Mouse (Mus musculus) heart, postnatal 0 days (tissue): ENCODE data around the gene Scn8a. TPM values are rescaled to one million over a fixed set of nuclear protein-coding genes. Genes with fewer than 3 reads are reported as not detected.

ENCODE experiments used
- ATAC-seq: fragments of 200-750 bp; cut with Nextera tagmentation; 2 replicates; pipeline ENCODE4 v1.8.0; 2017; ENCODE audit warnings: low read depth, moderate number of reproducible peaks, moderate library complexity; ENCODE audit not compliant: insufficient read depth
- DNase-seq: peaks from one replicate; pipeline ENCODE4 v3.0.0-alpha.2; 2016; ENCODE audit warnings: low spot score
- H3K27ac ChIP-seq: fragments of 300-500 bp; sonication (generic); 2 replicates; pipeline ENCODE4 v1.5.1; 2014; ENCODE audit warnings: low read depth, mild to moderate bottlenecking
- H3K27me3 ChIP-seq: fragments of 300-500 bp; sonication (generic); 2 replicates; pipeline ENCODE4 v1.6.1; 2014; ENCODE audit warnings: low read length, mixed read lengths; ENCODE audit not compliant: control insufficient read depth, insufficient read depth
- H3K36me3 ChIP-seq: fragments of 300-500 bp; sonication (generic); replicated peaks from 2 replicates; pipeline ENCODE4 v1.6.1; 2014; ENCODE audit warnings: low read length, mixed read lengths; ENCODE audit not compliant: control insufficient read depth, insufficient read depth
- H3K4me1 ChIP-seq: fragments of 300-500 bp; sonication (generic); 2 replicates; pipeline ENCODE4 v1.6.1; 2014; ENCODE audit warnings: antibody characterized with exemption; ENCODE audit not compliant: control insufficient read depth, insufficient read depth
- H3K4me2 ChIP-seq: fragments of 300-500 bp; sonication (generic); 2 replicates; pipeline ENCODE4 v1.6.1; 2014; ENCODE audit warnings: low read depth, mild to moderate bottlenecking, low read length, moderate library complexity
- H3K4me3 ChIP-seq: fragments of 300-500 bp; sonication (generic); 2 replicates; pipeline ENCODE4 v1.5.1; 2014; ENCODE audit warnings: low read depth, low read length
- H3K9ac ChIP-seq: fragments of 300-500 bp; sonication (generic); replicated peaks from 2 replicates; pipeline ENCODE4 v1.6.1; 2014; ENCODE audit warnings: low read depth, low read length, mixed read lengths
- H3K9me3 ChIP-seq: fragments of 300-500 bp; sonication (generic); replicated peaks from 2 replicates; pipeline ENCODE4 v1.6.1; 2016; ENCODE audit warnings: low read length; ENCODE audit not compliant: control insufficient read depth
- CTCF ChIP-seq: IDR thresholded peaks from 2 replicates; pipeline ENCODE4 v1.5.1; 2016; ENCODE audit warnings: antibody characterized with exemption, control low read depth, low read depth
- EP300 ChIP-seq: IDR thresholded peaks from 2 replicates; pipeline ENCODE4 v1.6.1; 2016; ENCODE audit warnings: antibody characterized with exemption, low read depth
- WGBS: fragments of 180-500 bp; shearing (Covaris S2); extraction: QIAGEN DNeasy Blood & Tissue Kit; methylation state at CpG from one replicate; pipeline ENCODE4 v1.1.7; 2014; 5-methylcytosine and 5-hydroxymethylcytosine counted together
- polyA plus RNA-seq: library from polyadenylated mRNA; unstranded; fragments of >200 nt; fragmentation: Nextera tagmentation; extraction: Ambion mirVana; gene quantifications from 2 replicates; pipeline ENCODE4 v1.2.1, GENCODE M21; 2015
- total RNA-seq: library from RNA; depleted of rRNA; stranded (reverse); fragments of >200 nt; gene quantifications from 2 replicates; pipeline ENCODE4 v1.2.3, GENCODE M21; 2014; ENCODE audit warnings: low replicate concordance

The Scn8a gene
- total and polyA plus RNA-seq, 2 experiments from 2014 or later: 0.16 TPM; not detected in 1

GRCm38 (mm10) chr15:100974679-100975078 lies 105.0 kb downstream of the Scn8a start:
- DNase-seq (no peak), ATAC-seq (no peak)
- no peak overlapping the region for H3K4me2 ChIP-seq
- H3K9me3 ChIP-seq: no peaks in the 10 kb centered on the region
- no peaks in the 10 kb centered on the region; the same call in 1 of the 2 replicates for H3K27me3 ChIP-seq
- no peaks in the 10 kb centered on the region for H3K4me1 ChIP-seq
- H3K36me3 ChIP-seq: no peaks in the 10 kb centered on the region
- no peak overlapping the region for H3K27ac ChIP-seq
- no peak overlapping the region for H3K4me3 ChIP-seq
- H3K9ac ChIP-seq: no peak overlapping the region
- TF ChIP-seq CTCF (peak; percentile 49), EP300 (no peak)
- 80% methylated on average over 1 of the region's 1 CpGs for WGBS

GRCm38 (mm10) chr15:100983427-100984153 lies 113.9 kb downstream of the Scn8a start:
- no peak overlapping the region for H3K27ac ChIP-seq
- peak; percentile 44; the same call in 1 of the 2 replicates for ATAC-seq
- under 1% methylated on average over 43 of the region's 46 CpGs for WGBS

GRCm38 (mm10) chr15:100984154-100984893 lies 114.7 kb downstream of the Scn8a start:
- no peak for ATAC-seq
- H3K9me3 ChIP-seq: no peaks in the 10 kb centered on the region
- WGBS: 21% methylated on average over 12 of the region's 12 CpGs
- H3K27me3 ChIP-seq: peaks cover 39% of the 10 kb centered on the region
- TF ChIP-seq CTCF: no peak
- TF ChIP-seq EP300: no peak
- no peaks in the 10 kb centered on the region for H3K36me3 ChIP-seq
- H3K27ac ChIP-seq: no peak overlapping the region
- no peaks in the 10 kb centered on the region for H3K4me1 ChIP-seq
- no peak for DNase-seq
- H3K9ac ChIP-seq: no peak overlapping the region
- H3K4me3 ChIP-seq: peak overlapping the region; percentile 43
- peak overlapping the region; percentile 67 for H3K4me2 ChIP-seq

More at GRCm38 (mm10) chr15:100983427-100984153, 113.9 kb downstream of the Scn8a start:
- Histone ChIP-seq H3K9me3 (no peaks in the 10 kb centered on the region), H3K36me3 (no peaks in the 10 kb centered on the region), H3K4me1 (no peaks in the 10 kb centered on the region), H3K9ac (0 out of 2 replicates have a peak overlapping the region, but pooled peaks have one; percentile 9), H3K27me3 (peaks cover 39% of the 10 kb centered on the region), H3K4me2 (peak overlapping the region; percentile 67), H3K4me3 (peak overlapping the region; percentile 43)
- peak; percentile 6 for DNase-seq
- TF ChIP-seq EP300 (no peak), CTCF (peak; percentile 9; the same call in 1 of the 2 replicates)

- TF ChIP-seq EP300 (no peak), CTCF (no peak)
- Histone ChIP-seq H3K9me3 (no peaks in the 10 kb centered on the region), H3K4me2 (no peak overlapping the region), H3K27me3 (peaks cover 39% of the 10 kb centered on the region), H3K9ac (no peak overlapping the region), H3K36me3 (no peaks in the 10 kb centered on the region), H3K4me1 (no peaks in the 10 kb centered on the region), H3K27ac (no peak overlapping the region), H3K4me3 (no peak overlapping the region)
- no peak for ATAC-seq
- 85% methylated on average over 10 of the region's 10 CpGs for WGBS
- DNase-seq: no peak
Measured at GRCm38 (mm10) chr15:100986479-100986878, 116.8 kb downstream of the Scn8a start.

GRCm38 (mm10) chr15:100987031-100987430 lies 117.4 kb downstream of the Scn8a start:
- Histone ChIP-seq H3K27ac (no peak overlapping the region), H3K4me3 (no peak overlapping the region), H3K27me3 (peaks cover 39% of the 10 kb centered on the region), H3K9ac (no peak overlapping the region), H3K4me1 (no peaks in the 10 kb centered on the region), H3K36me3 (no peaks in the 10 kb centered on the region), H3K4me2 (no peak overlapping the region), H3K9me3 (no peaks in the 10 kb centered on the region)
- DNase-seq (no peak), ATAC-seq (no peak)
- 94% methylated on average over 1 of the region's 1 CpGs for WGBS
- TF ChIP-seq CTCF (no peak), EP300 (no peak)
